Mouse (Mus musculus) urinary bladder, postnatal 4 days (tissue): ENCODE data around the gene Hist1h3h.
"Not testable (repeated sequence)": the region's sequence is repeated elsewhere in the genome, so short reads cannot be mapped to it uniquely, and the experiment has no call there.

ENCODE experiments used
- DNase-seq, 2 experiments: peaks; one replicate each; pipeline ENCODE4 v3.0.0; 2021 to 2022; ENCODE audit warnings: low spot score in 2 of 2

The Hist1h3h gene

GRCm38 (mm10) chr13:21727948-21728572 lies 10.6 kb downstream of the Hist1h3h start:
- DNase-seq = no peak

GRCm38 (mm10) chr13:21729544-21729943 lies 12.1 kb downstream of the Hist1h3h start:
- no peak for DNase-seq

GRCm38 (mm10) chr13:21733466-21733865 lies 16.0 kb downstream of the Hist1h3h start:
- DNase-seq = no peak

GRCm38 (mm10) chr13:21734010-21734905 lies 16.8 kb downstream of the Hist1h3h start:
- peak; percentile 63 to 75 for DNase-seq

- peak; percentile 71 to 84 for DNase-seq
Observed at GRCm38 (mm10) chr13:21734906-21735767, 17.7 kb downstream of the Hist1h3h start, which contains the start of gene Hist1h4j. Gene Hist1h4j (plus strand): TSS chr13:21735064.

- DNase-seq = no peak
Observed at GRCm38 (mm10) chr13:21745006-21745405, 27.5 kb downstream of the Hist1h3h start.

- no peak for DNase-seq
Observed at GRCm38 (mm10) chr13:21749387-21750158, 32.1 kb downstream of the Hist1h3h start.

- peak; percentile 89 to 92 for DNase-seq
Observed at GRCm38 (mm10) chr13:21750159-21751017, 32.9 kb downstream of the Hist1h3h start, which contains the start of gene Hist1h4k. Gene Hist1h4k (minus strand): TSS chr13:21750505.

GRCm38 (mm10) chr13:21751417-21751816 lies 34.0 kb downstream of the Hist1h3h start:
- DNase-seq = no peak

- DNase-seq = no peak
Observed at GRCm38 (mm10) chr13:21751827-21752226, 34.4 kb downstream of the Hist1h3h start.

- DNase-seq = no peak
Observed at GRCm38 (mm10) chr13:21752356-21752755, 34.9 kb downstream of the Hist1h3h start.

- DNase-seq = no peak
Observed at GRCm38 (mm10) chr13:21753051-21753523, 35.6 kb downstream of the Hist1h3h start.

- peak in 1 of 2 experiments; percentile 50 for DNase-seq
Observed at GRCm38 (mm10) chr13:21753524-21754285, 36.2 kb downstream of the Hist1h3h start, which contains the start of the genes Hist1h2ak and Hist1h2bn. Gene Hist1h2ak (minus strand): TSS chr13:21753827. Gene Hist1h2bn (plus strand): TSS chr13:21754123.

GRCm38 (mm10) chr13:21754294-21755001 lies 37.0 kb downstream of the Hist1h3h start:
- not testable (repeated sequence) for DNase-seq

GRCm38 (mm10) chr13:21755707-21756106 lies 38.2 kb downstream of the Hist1h3h start:
- no peak for DNase-seq
